Mouse (Mus musculus) liver, adult 2 months (tissue): ENCODE measurements around the gene Ptger1. TPM values are rescaled to one million over a fixed set of nuclear protein-coding genes. Genes with fewer than 3 reads are reported as not detected.

Experiments
- DNase-seq: peaks from one replicate; pipeline ENCODE4 v3.0.0-alpha.2; 2011; ENCODE audit warnings: low read depth, low spot score; ENCODE audit errors: extremely low read depth
- H3K27ac ChIP-seq: fragments of 200-500 bp; replicated peaks from 2 replicates; pipeline ENCODE4 v1.5.1; 2012; ENCODE audit warnings: low read depth, mild to moderate bottlenecking, control low read depth, inconsistent platforms, low read length; ENCODE audit not compliant: insufficient read depth
- H3K27me3 ChIP-seq: fragments of 200-500 bp; 2 replicates; pipeline ENCODE4 v1.6.1; 2012; ENCODE audit warnings: mild to moderate bottlenecking, moderate library complexity, low read length, inconsistent platforms; ENCODE audit not compliant: control insufficient read depth, insufficient read depth
- H3K36me3 ChIP-seq: fragments of 200-500 bp; 2 replicates; pipeline ENCODE4 v1.6.1; 2012; ENCODE audit warnings: low read length, inconsistent platforms; ENCODE audit not compliant: control insufficient read depth, insufficient read depth
- H3K4me1 ChIP-seq: fragments of 200-500 bp; 2 replicates; pipeline ENCODE4 v1.6.1; 2011; ENCODE audit warnings: low read length; ENCODE audit not compliant: control insufficient read depth, insufficient read depth
- H3K4me3 ChIP-seq: fragments of 200-500 bp; 2 replicates; pipeline ENCODE4 v1.5.1; 2011; ENCODE audit warnings: low read depth, mild to moderate bottlenecking, control low read depth, low read length, moderate library complexity; ENCODE audit not compliant: insufficient read depth
- H3K79me2 ChIP-seq: fragments of 200-500 bp; 2 replicates; pipeline ENCODE4 v1.6.1; 2012; ENCODE audit warnings: inconsistent platforms, mild to moderate bottlenecking, low read length, moderate library complexity; ENCODE audit not compliant: control insufficient read depth, insufficient read depth
- H3K9ac ChIP-seq: fragments of 200-500 bp; 2 replicates; pipeline ENCODE4 v1.6.1; 2012; ENCODE audit warnings: low read depth, mild to moderate bottlenecking, control low read depth, inconsistent platforms, low read length
- CTCF ChIP-seq: fragments of 200-500 bp; IDR thresholded peaks from 2 replicates; pipeline ENCODE4 v1.5.1; 2011; ENCODE audit warnings: low read depth, low read length, control low read depth
- POLR2A ChIP-seq: fragments of 200-500 bp; IDR thresholded peaks from 2 replicates; pipeline ENCODE4 v1.6.1; 2011; ENCODE audit warnings: low read length, control low read depth; ENCODE audit not compliant: insufficient read depth; ENCODE audit errors: extremely low read depth
- WGBS: fragments of 180-500 bp; shearing (Covaris S2); methylation state at CpG from one replicate; pipeline ENCODE4 v1.1.7; 2018; 5-methylcytosine and 5-hydroxymethylcytosine counted together
- polyA plus RNA-seq: library from polyadenylated mRNA; depleted of rRNA; stranded (reverse); fragments of >200 nt; gene quantifications from 2 replicates; pipeline ENCODE4 v1.2.3, GENCODE M21; 2012; rRNA removed
- total RNA-seq: library from RNA; depleted of rRNA; stranded (reverse); fragments of >200 nt; gene quantifications from 2 replicates; pipeline ENCODE4 v1.2.3, GENCODE M21; 2014; rRNA removed

The Ptger1 gene
- under 0.01 and 0.20 TPM in 2 replicates for total RNA-seq
- polyA plus RNA-seq: 0.11 and 0.20 TPM in 2 replicates

DNA sequence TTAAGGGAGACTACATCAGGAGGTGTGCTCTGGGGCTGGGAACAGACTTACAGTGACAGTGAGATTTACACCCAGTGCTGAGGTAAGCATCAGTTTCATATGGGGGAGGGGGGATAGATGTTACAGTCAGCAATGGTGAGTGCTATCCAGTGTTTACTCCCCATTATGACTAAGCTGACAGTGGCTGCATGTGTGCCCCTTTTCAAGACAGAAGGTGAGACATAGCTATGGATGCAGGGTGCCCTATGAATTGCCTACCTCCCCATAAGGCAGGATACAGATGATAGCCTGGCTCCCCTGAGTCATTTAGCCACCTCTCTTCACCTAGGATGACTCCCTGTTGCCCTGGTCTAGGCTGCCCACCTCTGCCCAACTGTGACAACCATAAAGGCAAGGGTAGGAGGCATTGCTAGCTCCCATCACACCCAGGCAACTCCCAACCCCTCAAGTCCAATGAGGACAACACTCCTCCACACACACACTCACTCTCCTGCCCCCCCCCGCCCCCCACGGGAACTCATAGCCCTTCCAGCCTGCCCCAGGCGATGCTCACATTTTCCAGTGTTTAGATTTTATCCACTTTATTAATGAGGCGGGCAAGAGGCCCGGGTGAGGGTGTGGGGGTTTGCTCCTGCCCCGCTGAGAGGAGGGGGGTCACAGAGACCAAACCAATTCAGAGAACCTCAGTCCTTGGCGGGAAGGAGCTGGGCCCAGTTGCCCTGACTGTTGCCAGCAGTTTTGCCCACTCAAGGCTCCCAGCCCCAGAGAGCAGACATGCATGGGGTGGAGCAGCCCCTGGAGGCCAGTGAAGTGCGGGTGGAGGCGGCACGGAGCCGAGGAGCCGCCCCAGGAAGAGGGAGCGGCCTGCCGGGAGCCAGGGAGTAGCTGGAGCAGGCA lies at the start of gene Ptger1:
Ptger1 (plus strand) TSS at position 710 of the 897 bp plus-strand sequence.
- H3K4me1 ChIP-seq: peaks cover 5% of the 10 kb centered on the region; the same call in 1 of the 2 replicates
- H3K27ac ChIP-seq: no peak within 1 kb of the TSS
- H3K27me3 ChIP-seq: no peaks in the 10 kb centered on the region
- DNase-seq: no peak
- H3K9ac ChIP-seq: no peak within 1 kb of the TSS
- H3K36me3 ChIP-seq: peaks cover 2% of the 10 kb centered on the region; the same call in 1 of the 2 replicates
- WGBS: 42% methylated on average over 14 of the region's 14 CpGs
- TF ChIP-seq POLR2A (no peak), CTCF (no peak)
- H3K4me3 ChIP-seq: no peak within 1 kb of the TSS
- no peaks in the 10 kb centered on the region for H3K79me2 ChIP-seq

DNA sequence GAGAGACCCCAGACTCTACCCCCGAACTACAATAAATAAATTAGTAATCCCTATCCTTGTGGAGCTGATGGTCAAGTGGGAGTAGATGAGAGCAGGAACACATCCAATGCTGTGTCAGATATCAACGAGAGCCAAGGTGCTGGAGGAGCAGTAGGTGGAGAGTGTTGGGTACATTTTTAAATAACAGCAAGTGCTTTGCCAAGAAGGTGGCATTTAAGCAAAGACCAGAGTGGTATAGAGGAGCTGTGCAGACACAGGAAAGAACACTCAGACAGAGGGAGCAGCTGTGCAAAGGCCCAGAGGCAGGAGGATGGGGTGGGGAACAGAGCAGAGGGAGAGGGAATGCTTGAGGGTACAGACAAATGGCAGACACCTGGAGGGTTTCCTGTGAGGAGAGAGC lies 49.4 kb upstream of the Ptger1 start:
- Histone ChIP-seq H3K4me3 (no peak overlapping the region), H3K79me2 (no peaks in the 10 kb centered on the region), H3K9ac (no peak overlapping the region), H3K27ac (no peak overlapping the region), H3K4me1 (no peaks in the 10 kb centered on the region), H3K36me3 (peaks cover 5% of the 10 kb centered on the region; the same call in 1 of the 2 replicates), H3K27me3 (no peaks in the 10 kb centered on the region)
- no peak for DNase-seq
- 85% methylated on average over 2 of the region's 2 CpGs for whole genome bisulfite sequencing
- TF ChIP-seq POLR2A (no peak), CTCF (no peak)

DNA sequence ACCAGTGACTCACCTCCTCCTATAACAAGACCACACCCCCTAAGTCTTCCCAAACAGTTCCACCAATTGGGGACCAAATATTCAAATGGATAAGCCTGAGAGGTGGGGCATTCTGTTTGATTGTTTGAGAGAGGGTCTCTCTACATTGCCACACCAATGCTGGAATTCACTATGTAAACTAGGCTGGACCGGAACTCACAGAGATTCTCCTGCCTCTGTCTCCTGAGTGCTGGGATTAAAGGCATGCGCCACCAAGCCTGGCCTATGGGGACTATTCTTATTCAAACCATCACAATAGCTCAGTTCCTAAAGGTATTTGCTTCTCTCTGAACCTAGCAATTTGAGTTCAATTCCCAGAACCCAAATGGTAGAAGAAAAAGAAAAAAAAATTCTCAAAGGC lies 47.9 kb upstream of the Ptger1 start:
- Histone ChIP-seq H3K4me1 (no peaks in the 10 kb centered on the region), H3K9ac (no peak overlapping the region), H3K4me3 (no peak overlapping the region), H3K27ac (no peak overlapping the region), H3K79me2 (no peaks in the 10 kb centered on the region), H3K27me3 (no peaks in the 10 kb centered on the region), H3K36me3 (no peaks in the 10 kb centered on the region)
- 100% methylated on average over 2 of the region's 2 CpGs for WGBS
- DNase-seq: no peak
- TF ChIP-seq POLR2A: no peak
- no peak for TF ChIP-seq CTCF

DNA sequence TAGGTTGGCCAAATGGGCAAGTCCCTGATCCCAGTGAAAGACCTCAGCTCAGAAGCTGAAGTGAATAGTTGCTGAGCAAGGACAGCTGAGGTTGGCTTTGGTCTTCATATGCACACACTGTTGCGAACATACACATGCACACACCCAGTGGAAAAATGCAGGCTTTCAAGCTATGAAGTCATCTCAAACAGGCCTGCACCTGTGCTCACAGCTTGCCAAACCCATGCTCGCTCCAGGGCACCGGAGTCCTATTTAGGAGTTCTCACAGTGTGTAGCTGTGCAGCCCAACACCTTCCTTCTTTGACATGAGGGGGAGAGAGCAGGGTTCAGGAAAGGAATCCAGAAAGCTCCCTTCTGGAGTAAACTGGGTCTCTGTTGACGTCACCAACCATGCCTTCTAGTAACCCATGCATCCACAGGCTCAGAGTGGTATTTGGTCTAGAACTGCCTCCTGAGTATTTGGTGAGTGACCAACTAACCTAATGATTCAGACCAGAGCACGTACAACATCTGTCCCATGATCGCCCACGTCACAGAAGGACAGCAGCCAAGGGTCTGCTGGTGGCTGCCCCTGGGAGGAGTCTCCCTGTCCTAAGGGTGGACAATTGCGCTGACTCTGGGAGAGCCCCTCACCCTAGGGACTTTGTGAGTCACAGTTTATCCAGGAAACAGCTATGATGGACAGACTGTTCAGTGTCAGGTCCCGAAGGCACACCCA lies 46.8 kb upstream of the Ptger1 start:
- Histone ChIP-seq H3K9ac (no peak overlapping the region), H3K27ac (no peak overlapping the region), H3K4me1 (no peaks in the 10 kb centered on the region), H3K79me2 (no peaks in the 10 kb centered on the region), H3K36me3 (no peaks in the 10 kb centered on the region), H3K4me3 (no peak overlapping the region), H3K27me3 (no peaks in the 10 kb centered on the region)
- DNase-seq: no peak
- WGBS: 92% methylated on average over 9 of the region's 9 CpGs
- no peak for TF ChIP-seq CTCF
- no peak for TF ChIP-seq POLR2A

DNA sequence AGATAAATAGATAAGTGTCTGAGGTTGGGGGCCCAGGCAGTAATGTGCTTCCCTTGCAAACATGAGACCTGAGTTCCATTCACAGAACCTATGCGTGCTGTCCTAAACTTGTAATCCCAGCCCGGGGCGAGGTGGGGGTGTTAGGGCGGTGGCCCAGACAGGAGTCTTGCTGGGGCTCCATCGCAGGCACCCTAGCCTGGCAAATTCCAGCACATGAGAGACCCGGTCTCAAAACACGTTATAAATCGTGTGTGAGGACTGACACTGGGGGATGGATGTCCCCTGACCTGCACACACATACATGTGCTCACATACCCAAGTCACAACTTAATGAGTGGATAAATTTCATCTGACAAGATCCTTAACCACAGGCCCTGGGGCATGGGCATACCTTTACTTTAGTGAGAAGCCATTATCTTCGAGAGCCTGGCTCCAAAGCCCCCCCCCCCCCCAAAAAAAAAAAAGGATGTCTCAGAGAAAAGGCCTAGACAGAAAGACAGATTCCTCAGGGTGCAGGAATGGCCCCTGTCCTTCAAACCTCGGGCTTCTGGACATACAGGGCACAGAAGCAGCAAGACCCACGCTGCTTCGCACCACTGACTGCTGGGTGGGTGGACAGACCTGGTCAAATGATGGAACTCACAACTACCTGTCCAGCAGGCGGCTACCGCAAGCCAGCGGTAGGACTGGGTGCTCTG lies 44.6 kb upstream of the Ptger1 start:
- Histone ChIP-seq H3K79me2 (no peaks in the 10 kb centered on the region), H3K27ac (no peak overlapping the region), H3K27me3 (no peaks in the 10 kb centered on the region), H3K4me1 (no peaks in the 10 kb centered on the region), H3K4me3 (peak overlapping the region; percentile 42; the same call in 1 of the 2 replicates), H3K36me3 (no peaks in the 10 kb centered on the region), H3K9ac (no peak overlapping the region)
- WGBS: 57% methylated on average over 15 of the region's 15 CpGs
- no peak for DNase-seq
- TF ChIP-seq POLR2A: no peak
- TF ChIP-seq CTCF: no peak
